Mouse (Mus musculus) megakaryocyte, embryonic 14.5 days (primary cell): Measurements from ENCODE around the gene Gm21974. TPM values are rescaled to one million over a fixed set of nuclear protein-coding genes. Genes with fewer than 3 reads are reported as not detected.
A peak's percentile ranks its signal among the peaks of the same experiment; 100 is the strongest.
"Not testable (repeated sequence)": the region's sequence is repeated elsewhere in the genome, so short reads cannot be mapped to it uniquely, and the experiment has no call there.

Experiments
- H3K27me3 ChIP-seq: replicated peaks from 2 replicates; pipeline ENCODE3; 2012; ENCODE audit warnings: inconsistent platforms
- H3K36me3 ChIP-seq: replicated peaks from 2 replicates; pipeline ENCODE3; 2012; ENCODE audit warnings: low read length, inconsistent platforms, mixed read lengths
- H3K4me1 ChIP-seq: 2 replicates; pipeline ENCODE4 v1.6.1; 2012; ENCODE audit warnings: inconsistent platforms
- H3K4me3 ChIP-seq: replicated peaks from 2 replicates; pipeline ENCODE3; 2012; ENCODE audit warnings: moderate library complexity, mild to moderate bottlenecking, inconsistent platforms
- H3K9me3 ChIP-seq: 2 replicates; pipeline ENCODE4 v1.6.1; 2012; ENCODE audit warnings: inconsistent platforms
- FLI1 ChIP-seq: IDR thresholded peaks from 2 replicates; pipeline ENCODE4 v1.6.1; 2012; ENCODE audit warnings: low read length, inconsistent platforms, mixed read lengths
- GATA1 ChIP-seq: IDR thresholded peaks from 3 replicates; pipeline ENCODE4 v1.6.1; 2012; ENCODE audit warnings: mixed read lengths, low read length, inconsistent platforms, borderline replicate concordance
- polyA plus RNA-seq: library from polyadenylated mRNA; stranded (reverse); fragments of >175 nt; gene quantifications from 2 replicates; pipeline ENCODE4 v1.2.3, GENCODE M21; 2012; ENCODE audit warnings: low replicate concordance; ENCODE audit not compliant: insufficient read depth

The Gm21974 gene
- polyA plus RNA-seq, 1 experiment = not detected

GRCm38 (mm10) chr7:127897542-127897941 lies 2.3 kb upstream of the Gm21974 start:
- peaks cover 66% of the 10 kb centered on the region for H3K4me1 ChIP-seq
- no peaks in the 10 kb centered on the region for H3K27me3 ChIP-seq
- no peak overlapping the region for H3K4me3 ChIP-seq
- TF ChIP-seq FLI1 (no peak), GATA1 (no peak)
- H3K9me3 ChIP-seq = no peaks in the 10 kb centered on the region
- H3K36me3 ChIP-seq = peaks cover 20% of the 10 kb centered on the region

GRCm38 (mm10) chr7:127896384-127896783 lies 1.1 kb upstream of the Gm21974 start:
- Histone ChIP-seq H3K4me3 (no peak overlapping the region), H3K9me3 (no peaks in the 10 kb centered on the region), H3K27me3 (no peaks in the 10 kb centered on the region), H3K4me1 (peaks cover 66% of the 10 kb centered on the region), H3K36me3 (peaks cover 32% of the 10 kb centered on the region)
- TF ChIP-seq GATA1 = no peak

GRCm38 (mm10) chr7:127895891-127896290 lies 637 bp upstream of the Gm21974 start:
- not testable (repeated sequence) for H3K27me3 ChIP-seq, H3K9me3 ChIP-seq
- peaks cover 66% of the 10 kb centered on the region for H3K4me1 ChIP-seq
- peaks cover 37% of the 10 kb centered on the region for H3K36me3 ChIP-seq
- H3K4me3 ChIP-seq = peak overlapping the region; percentile 94

- TF ChIP-seq FLI1 = no peak
- no peak for TF ChIP-seq GATA1
- peaks cover 62% of the 10 kb centered on the region for H3K4me1 ChIP-seq
- no peaks in the 10 kb centered on the region for H3K9me3 ChIP-seq
- H3K36me3 ChIP-seq = peaks cover 51% of the 10 kb centered on the region
- H3K27me3 ChIP-seq = no peaks in the 10 kb centered on the region
- peak overlapping the region; percentile 94 for H3K4me3 ChIP-seq
Measured at GRCm38 (mm10) chr7:127894480-127894879, 774 bp downstream of the Gm21974 start.

GRCm38 (mm10) chr7:127890798-127891197 lies 4.5 kb downstream of the Gm21974 start, which contains the start of gene Prss53:
Gene Prss53, minus strand, starts transcription at chr7:127890970.
- Histone ChIP-seq H3K9me3 (no peaks in the 10 kb centered on the region), H3K36me3 (peaks cover 88% of the 10 kb centered on the region), H3K27me3 (no peaks in the 10 kb centered on the region), H3K4me3 (no peak within 1 kb of the TSS), H3K4me1 (peaks cover 64% of the 10 kb centered on the region)
- TF ChIP-seq GATA1 (no peak), FLI1 (no peak)

DNA sequence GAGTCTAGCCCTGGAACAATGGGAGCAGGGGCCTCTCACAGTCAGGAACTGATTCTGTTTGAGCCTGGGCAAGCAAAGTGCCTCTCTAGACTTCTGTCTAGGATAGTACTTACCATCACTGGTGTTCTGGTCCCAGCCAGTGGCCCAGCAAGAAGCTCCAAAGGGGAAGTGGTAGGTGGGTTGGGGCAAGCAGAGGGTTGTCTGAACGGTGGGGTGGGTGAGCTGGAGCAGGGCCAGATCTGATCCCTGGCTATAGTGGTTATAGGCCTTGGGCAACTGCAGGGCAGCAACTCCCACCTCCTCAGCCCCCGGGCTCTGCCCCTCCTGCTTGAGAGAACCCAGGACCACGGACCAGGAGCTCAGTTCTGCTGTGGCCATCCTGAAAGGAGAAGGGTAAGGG lies 6.4 kb downstream of the Gm21974 start:
- H3K27me3 ChIP-seq = no peaks in the 10 kb centered on the region
- no peak overlapping the region for H3K4me3 ChIP-seq
- no peaks in the 10 kb centered on the region for H3K9me3 ChIP-seq
- TF ChIP-seq FLI1 (no peak), GATA1 (no peak)
- peaks cover 66% of the 10 kb centered on the region for H3K4me1 ChIP-seq
- peaks cover 98% of the 10 kb centered on the region for H3K36me3 ChIP-seq

DNA sequence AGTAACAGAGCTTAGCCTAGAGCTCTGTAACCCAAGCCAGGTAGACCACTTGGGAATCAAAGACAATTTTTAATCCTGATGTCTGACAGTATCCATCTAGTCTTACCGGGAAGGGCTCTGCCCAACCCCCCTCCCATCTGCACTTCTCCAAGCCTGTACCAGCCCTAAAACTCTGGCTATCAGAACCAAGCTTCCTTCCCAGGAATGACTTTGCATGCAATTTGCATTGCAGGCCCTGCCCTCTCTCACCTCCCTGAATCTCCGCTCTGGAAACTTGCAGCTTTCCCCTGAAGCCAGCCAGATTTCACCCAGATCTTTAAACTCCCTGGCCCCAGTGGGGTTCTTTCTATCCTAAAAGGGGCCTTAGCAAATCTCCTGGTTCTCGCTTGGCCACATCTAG lies 7.5 kb downstream of the Gm21974 start:
- peaks cover 98% of the 10 kb centered on the region for H3K36me3 ChIP-seq

GRCm38 (mm10) chr7:127887191-127887590 lies 8.1 kb downstream of the Gm21974 start:
- peak overlapping the region; percentile 71 for H3K4me3 ChIP-seq
- H3K9me3 ChIP-seq = peaks cover 5% of the 10 kb centered on the region; the same call in 1 of the 2 replicates
- peaks cover 82% of the 10 kb centered on the region for H3K4me1 ChIP-seq
- peaks cover 98% of the 10 kb centered on the region for H3K36me3 ChIP-seq
- H3K27me3 ChIP-seq = no peaks in the 10 kb centered on the region
- TF ChIP-seq GATA1 (no peak), FLI1 (no peak)

More for the DNA sequence above, 7.5 kb downstream of the Gm21974 start:
- Histone ChIP-seq H3K4me1 (peaks cover 76% of the 10 kb centered on the region), H3K27me3 (no peaks in the 10 kb centered on the region), H3K4me3 (no peak overlapping the region), H3K9me3 (no peaks in the 10 kb centered on the region)
- no peak for TF ChIP-seq GATA1
- no peak for TF ChIP-seq FLI1

DNA sequence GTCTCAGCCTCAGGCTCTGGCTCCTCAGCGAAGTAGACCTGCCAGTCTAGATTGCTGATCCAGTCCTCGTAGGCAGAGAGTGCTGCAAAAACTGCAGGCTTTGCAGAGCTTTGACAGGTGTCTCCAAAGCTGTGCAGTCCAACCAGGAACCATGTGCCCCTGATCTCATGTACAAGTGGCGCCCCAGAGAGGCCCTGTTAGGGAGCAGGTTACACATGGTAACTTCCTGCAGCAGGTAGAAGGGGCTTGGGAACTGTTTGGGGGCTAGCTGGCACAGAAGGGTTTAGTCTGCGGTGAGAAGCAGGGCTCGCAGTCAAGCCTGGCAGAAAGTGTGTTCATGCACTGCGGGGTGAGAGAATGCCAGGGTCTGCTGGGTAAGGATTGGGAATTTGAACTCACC lies 8.7 kb downstream of the Gm21974 start:
- Histone ChIP-seq H3K27me3 (no peaks in the 10 kb centered on the region), H3K4me3 (peak overlapping the region; percentile 71), H3K4me1 (peaks cover 87% of the 10 kb centered on the region), H3K36me3 (peaks cover 98% of the 10 kb centered on the region), H3K9me3 (peaks cover 12% of the 10 kb centered on the region)
- TF ChIP-seq GATA1 (no peak), FLI1 (no peak)

GRCm38 (mm10) chr7:127885951-127886350 lies 9.3 kb downstream of the Gm21974 start:
- Histone ChIP-seq H3K9me3 (peaks cover 18% of the 10 kb centered on the region), H3K36me3 (peaks cover 98% of the 10 kb centered on the region)

DNA sequence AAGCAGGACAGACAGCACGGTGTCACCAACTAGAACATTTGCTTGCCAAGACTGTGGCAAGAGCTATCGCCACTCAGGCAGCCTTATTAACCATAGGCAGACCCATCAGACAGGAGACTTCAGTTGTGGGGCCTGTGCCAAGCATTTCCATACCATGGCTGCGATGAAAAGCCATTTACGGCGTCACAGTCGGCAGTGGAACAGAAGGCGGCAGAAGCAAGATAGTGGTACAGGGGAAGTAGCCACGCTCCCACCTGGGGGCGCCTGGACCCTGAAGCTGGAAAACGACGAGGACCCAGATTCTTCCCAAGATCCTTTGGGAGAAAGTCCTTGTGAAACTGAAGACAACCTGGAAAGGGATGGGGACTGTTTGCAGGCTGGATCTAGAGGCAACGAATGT lies 14.8 kb downstream of the Gm21974 start:
- Histone ChIP-seq H3K4me3 (peak overlapping the region; percentile 20), H3K9me3 (peaks cover 45% of the 10 kb centered on the region), H3K27me3 (no peaks in the 10 kb centered on the region), H3K36me3 (peaks cover 79% of the 10 kb centered on the region), H3K4me1 (peaks cover 70% of the 10 kb centered on the region)
- TF ChIP-seq GATA1 (no peak), FLI1 (no peak)

More at GRCm38 (mm10) chr7:127885951-127886350, 9.3 kb downstream of the Gm21974 start:
- no peak overlapping the region for H3K4me3 ChIP-seq
- H3K4me1 ChIP-seq = peaks cover 93% of the 10 kb centered on the region
- TF ChIP-seq GATA1 = no peak
- no peak for TF ChIP-seq FLI1
- H3K27me3 ChIP-seq = no peaks in the 10 kb centered on the region
